Mouse (Mus musculus): Measurements from ENCODE around the gene Serpinf2. TPM values are rescaled to one million over a fixed set of nuclear protein-coding genes. Genes with fewer than 3 reads are reported as not detected.

Gene Serpinf2
- polyA plus RNA-seq, 1 experiment = 126 TPM

DNA sequence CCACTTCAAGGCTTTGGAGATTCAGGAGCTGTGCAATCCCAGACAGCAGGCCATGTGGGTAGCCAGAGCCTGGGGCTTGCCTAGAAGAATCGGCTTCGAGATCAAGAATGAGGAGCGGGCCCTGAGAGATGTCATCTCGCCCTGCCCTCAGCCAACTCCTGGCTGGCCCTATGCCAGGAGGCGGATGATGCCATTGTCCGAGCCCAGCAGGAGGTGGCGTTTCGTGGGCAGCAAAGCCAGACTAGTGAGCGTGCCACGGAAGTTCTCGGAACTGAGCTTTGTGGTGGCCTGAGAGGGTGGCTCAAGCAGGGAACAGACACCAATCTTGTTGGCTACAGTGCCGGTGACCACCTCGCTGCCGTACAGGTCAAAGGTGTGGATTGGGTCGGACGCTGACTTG lies 2.2 kb upstream of the Serpinf2 start:
- Histone ChIP-seq H3K4me1 (ENCODE audit: control insufficient read depth, insufficient read depth, low read length) (peaks cover 29% of the 10 kb centered on the region), H3K27me3 (replicated peaks; ENCODE audit: control insufficient read depth, insufficient read depth, low read length) (no peaks in the 10 kb centered on the region), H3K27ac (ENCODE audit: insufficient read depth, low read depth, low read length) (0 out of 2 replicates have a peak overlapping the region, but pooled peaks have one; percentile 4), H3K4me3 (ENCODE audit: insufficient read depth, low read depth, low read length) (no peak overlapping the region), H3K36me3 (ENCODE audit: control insufficient read depth, insufficient read depth, low read length) (peaks cover 7% of the 10 kb centered on the region)
- TF ChIP-seq POLR2A (IDR thresholded peaks at IDR 0.05; ENCODE audit: low read depth, low read length) (no peak), CTCF (conservative IDR thresholded peaks at IDR 0.05; ENCODE audit: insufficient read depth, insufficient read length, low read depth, low read length) (0 out of 2 replicates have a peak, but pooled peaks have one; percentile 9)
- WGBS = 59% methylated on average over 16 of the region's 16 CpGs
- peak; percentile 89 for DNase-seq

DNA sequence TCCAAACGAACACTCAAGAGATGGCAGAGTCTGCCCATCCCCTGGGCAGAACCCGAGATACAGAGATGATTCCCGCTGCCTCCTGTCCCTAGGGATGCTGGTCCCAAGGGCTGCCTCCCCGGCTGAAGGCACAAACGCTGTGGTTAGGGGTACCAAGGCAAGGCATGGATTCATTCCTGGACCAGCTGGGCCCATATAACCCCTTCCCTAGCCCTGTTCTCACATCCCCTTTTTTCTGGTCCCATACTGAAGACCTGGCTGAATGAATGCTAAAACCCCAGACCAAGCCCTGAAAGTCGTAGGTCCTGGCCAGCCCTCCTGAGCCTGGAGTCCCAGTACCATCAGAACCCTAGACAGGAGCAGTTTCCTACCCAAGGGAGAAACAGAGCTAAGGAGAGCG lies 1.6 kb upstream of the Serpinf2 start:
- Histone ChIP-seq H3K27me3 (replicated peaks; ENCODE audit: control insufficient read depth, insufficient read depth, low read length) (no peaks in the 10 kb centered on the region), H3K27ac (ENCODE audit: insufficient read depth, low read depth, low read length) (no peak overlapping the region), H3K36me3 (ENCODE audit: control insufficient read depth, insufficient read depth, low read length) (peaks cover 7% of the 10 kb centered on the region), H3K4me3 (ENCODE audit: insufficient read depth, low read depth, low read length) (no peak overlapping the region), H3K4me1 (ENCODE audit: control insufficient read depth, insufficient read depth, low read length) (peaks cover 29% of the 10 kb centered on the region)
- no peak for TF ChIP-seq CTCF (conservative IDR thresholded peaks at IDR 0.05; ENCODE audit: insufficient read depth, insufficient read length, low read depth, low read length)
- no peak for TF ChIP-seq POLR2A (IDR thresholded peaks at IDR 0.05; ENCODE audit: low read depth, low read length)
- WGBS = 90% methylated on average over 7 of the region's 7 CpGs
- DNase-seq = no peak

DNA sequence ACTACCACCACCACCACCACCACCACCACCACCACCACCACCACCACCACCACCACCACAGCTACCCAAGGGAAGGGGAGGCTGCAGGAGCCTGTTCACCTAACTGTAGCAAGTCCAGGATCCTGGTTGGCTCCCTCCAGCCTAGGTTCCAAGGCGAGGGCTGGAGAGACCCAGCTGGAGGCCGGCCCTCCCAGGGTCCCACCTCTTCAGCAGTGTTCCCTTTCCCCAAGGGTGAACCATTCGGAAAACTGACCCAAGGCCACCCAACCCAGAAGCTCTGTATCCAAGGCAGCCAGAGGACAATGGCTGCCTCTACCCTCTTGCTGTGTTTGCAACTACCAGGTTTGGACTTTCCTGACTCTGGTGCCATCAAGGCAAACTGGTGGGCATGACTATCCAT lies 560 bp upstream of the Serpinf2 start:
- no peak overlapping the region for H3K27ac ChIP-seq (ENCODE audit: insufficient read depth, low read depth, low read length)
- TF ChIP-seq CTCF (conservative IDR thresholded peaks at IDR 0.05; ENCODE audit: insufficient read depth, insufficient read length, low read depth, low read length) (no peak), POLR2A (IDR thresholded peaks at IDR 0.05; ENCODE audit: low read depth, low read length) (no peak)
- no peak overlapping the region for H3K4me3 ChIP-seq (ENCODE audit: insufficient read depth, low read depth, low read length)
- no peaks in the 10 kb centered on the region for H3K36me3 ChIP-seq (ENCODE audit: control insufficient read depth, insufficient read depth, low read length)
- WGBS = 91% methylated on average over 3 of the region's 3 CpGs
- DNase-seq = peak; percentile 66
- H3K27me3 ChIP-seq (replicated peaks; ENCODE audit: control insufficient read depth, insufficient read depth, low read length) = no peaks in the 10 kb centered on the region
- peaks cover 29% of the 10 kb centered on the region for H3K4me1 ChIP-seq (ENCODE audit: control insufficient read depth, insufficient read depth, low read length)

DNA sequence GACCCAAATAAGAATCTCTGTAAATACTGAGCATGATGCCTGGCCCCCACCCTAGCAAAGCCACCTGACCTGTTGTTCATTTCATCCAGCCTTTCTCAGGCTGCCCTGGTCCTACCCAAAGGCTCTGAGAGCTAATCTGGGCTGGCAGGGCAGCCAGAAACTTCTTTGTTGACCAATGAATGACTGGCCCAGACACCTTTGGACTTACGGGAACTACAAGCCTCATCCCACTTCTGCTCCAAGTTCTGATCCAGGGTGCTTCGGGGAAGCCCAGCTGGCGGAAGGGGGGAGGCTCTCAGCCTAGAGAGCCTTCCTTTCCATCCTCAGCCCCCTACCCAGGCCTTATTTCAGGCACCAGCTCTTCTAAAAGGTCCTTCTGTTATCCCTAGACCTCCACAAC lies 587 bp downstream of the Serpinf2 start:
- Histone ChIP-seq H3K4me3 (ENCODE audit: insufficient read depth, low read depth, low read length) (peak overlapping the region; percentile 35), H3K4me1 (ENCODE audit: control insufficient read depth, insufficient read depth, low read length) (peaks cover 22% of the 10 kb centered on the region), H3K27me3 (replicated peaks; ENCODE audit: control insufficient read depth, insufficient read depth, low read length) (no peaks in the 10 kb centered on the region), H3K36me3 (ENCODE audit: control insufficient read depth, insufficient read depth, low read length) (no peaks in the 10 kb centered on the region; the same call in 1 of the 2 replicates), H3K27ac (ENCODE audit: insufficient read depth, low read depth, low read length) (peak overlapping the region; percentile 81)
- DNase-seq = peak; percentile 86
- TF ChIP-seq POLR2A (IDR thresholded peaks at IDR 0.05; ENCODE audit: low read depth, low read length) (peak; percentile 18), CTCF (conservative IDR thresholded peaks at IDR 0.05; ENCODE audit: insufficient read depth, insufficient read length, low read depth, low read length) (no peak)
- 62% methylated on average over 3 of the region's 3 CpGs for WGBS

DNA sequence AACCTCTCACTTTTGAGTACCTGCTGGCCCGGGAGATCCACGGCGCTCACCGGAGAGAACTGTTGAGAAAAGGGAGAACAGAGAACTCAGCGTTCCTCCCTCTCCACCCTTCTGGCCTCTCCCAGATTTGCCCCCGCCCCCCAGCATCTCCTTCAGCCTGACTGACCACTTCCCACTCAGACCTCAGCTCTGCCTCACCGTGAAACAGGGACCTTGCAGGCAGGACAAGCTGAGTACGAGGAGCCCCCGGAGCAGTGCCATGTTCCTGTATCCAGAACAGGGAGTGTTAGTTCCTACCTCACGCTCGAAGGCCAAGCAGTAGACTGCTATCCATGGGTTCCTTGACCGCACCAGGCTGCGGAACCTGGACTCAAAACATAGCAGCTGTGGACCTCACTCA lies 1.2 kb downstream of the Serpinf2 start:
- no peak for DNase-seq
- Histone ChIP-seq H3K27me3 (replicated peaks; ENCODE audit: control insufficient read depth, insufficient read depth, low read length) (no peaks in the 10 kb centered on the region), H3K27ac (ENCODE audit: insufficient read depth, low read depth, low read length) (no peak overlapping the region), H3K4me1 (ENCODE audit: control insufficient read depth, insufficient read depth, low read length) (peaks cover 19% of the 10 kb centered on the region), H3K4me3 (ENCODE audit: insufficient read depth, low read depth, low read length) (peak overlapping the region; percentile 15), H3K36me3 (ENCODE audit: control insufficient read depth, insufficient read depth, low read length) (no peaks in the 10 kb centered on the region; the same call in 1 of the 2 replicates)
- TF ChIP-seq POLR2A (IDR thresholded peaks at IDR 0.05; ENCODE audit: low read depth, low read length) (no peak), CTCF (conservative IDR thresholded peaks at IDR 0.05; ENCODE audit: insufficient read depth, insufficient read length, low read depth, low read length) (no peak)
- WGBS = 77% methylated on average over 13 of the region's 13 CpGs

DNA sequence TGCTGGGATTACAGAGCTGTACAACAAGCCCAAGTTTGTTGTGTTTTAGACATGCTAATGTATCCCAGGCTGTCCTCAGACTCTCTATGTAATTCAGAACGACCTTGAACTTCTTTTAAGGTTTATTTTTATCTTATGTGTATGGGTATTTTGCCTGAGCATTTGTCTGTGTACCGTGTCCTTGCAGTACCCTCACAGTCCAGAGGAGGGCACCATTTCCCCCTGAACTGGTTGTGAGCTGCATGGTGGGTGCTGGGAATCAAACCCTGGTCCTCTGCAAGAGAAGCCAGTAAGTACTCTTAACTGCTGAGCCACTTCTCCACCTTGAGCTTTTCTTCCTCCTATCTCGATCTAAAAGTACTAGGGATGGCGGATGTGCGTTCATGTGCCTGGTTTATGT lies 5.3 kb downstream of the Serpinf2 start:
- TF ChIP-seq POLR2A (IDR thresholded peaks at IDR 0.05; ENCODE audit: low read depth, low read length) (no peak), CTCF (conservative IDR thresholded peaks at IDR 0.05; ENCODE audit: insufficient read depth, insufficient read length, low read depth, low read length) (peak; percentile 44; the same call in 1 of the 2 replicates)
- no peaks in the 10 kb centered on the region for H3K4me1 ChIP-seq (ENCODE audit: control insufficient read depth, insufficient read depth, low read length)
- WGBS = 90% methylated on average over 5 of the region's 5 CpGs
- no peaks in the 10 kb centered on the region for H3K27me3 ChIP-seq (replicated peaks; ENCODE audit: control insufficient read depth, insufficient read depth, low read length)
- no peak overlapping the region for H3K27ac ChIP-seq (ENCODE audit: insufficient read depth, low read depth, low read length)
- no peak for DNase-seq
- no peaks in the 10 kb centered on the region; the same call in none of the 2 replicates for H3K36me3 ChIP-seq (ENCODE audit: control insufficient read depth, insufficient read depth, low read length)
- no peak overlapping the region for H3K4me3 ChIP-seq (ENCODE audit: insufficient read depth, low read depth, low read length)

DNA sequence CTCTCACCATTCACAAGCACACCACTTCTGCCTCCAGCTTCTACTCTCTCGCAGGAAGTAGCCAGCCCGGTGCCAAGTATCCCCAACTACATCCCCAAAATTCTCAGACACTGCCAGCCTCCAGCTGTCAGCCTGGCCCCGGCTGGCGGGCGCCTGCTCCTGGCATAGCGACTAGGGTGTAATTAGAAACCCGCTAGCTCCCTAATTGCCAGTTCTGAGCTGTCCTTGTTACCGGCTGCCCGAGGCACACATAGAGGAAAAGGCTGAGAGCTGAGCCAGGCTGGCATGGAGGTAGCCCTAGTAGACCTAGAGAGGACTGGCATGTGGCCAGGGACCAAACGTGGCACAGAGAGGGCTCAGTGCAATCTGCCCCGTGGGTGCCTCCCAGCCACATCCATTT lies 8.1 kb downstream of the Serpinf2 start:
- no peaks in the 10 kb centered on the region for H3K4me1 ChIP-seq (ENCODE audit: control insufficient read depth, insufficient read depth, low read length)
- H3K4me3 ChIP-seq (ENCODE audit: insufficient read depth, low read depth, low read length) = no peak overlapping the region
- no peak overlapping the region for H3K27ac ChIP-seq (ENCODE audit: insufficient read depth, low read depth, low read length)
- peak; percentile 61 for DNase-seq
- H3K27me3 ChIP-seq (replicated peaks; ENCODE audit: control insufficient read depth, insufficient read depth, low read length) = no peaks in the 10 kb centered on the region
- WGBS = 49% methylated on average over 11 of the region's 11 CpGs
- no peaks in the 10 kb centered on the region; the same call in none of the 2 replicates for H3K36me3 ChIP-seq (ENCODE audit: control insufficient read depth, insufficient read depth, low read length)
- TF ChIP-seq POLR2A (IDR thresholded peaks at IDR 0.05; ENCODE audit: low read depth, low read length) (no peak), CTCF (conservative IDR thresholded peaks at IDR 0.05; ENCODE audit: insufficient read depth, insufficient read length, low read depth, low read length) (no peak)

Measured in kidney, adult 2 months (tissue).